Mouse (Mus musculus) kidney, embryonic 16.5 days (tissue): Measurements from ENCODE around the gene Gm13119. TPM values are rescaled to one million over a fixed set of nuclear protein-coding genes. Genes with fewer than 3 reads are reported as not detected.

Experiments used
- polyA plus RNA-seq: library from polyadenylated mRNA; unstranded; fragments of >200 nt; fragmentation: Nextera tagmentation; extraction: Ambion mirVana; gene quantifications from 2 replicates; pipeline ENCODE4 v1.2.1, GENCODE M21; 2015

Gene Gm13119
- polyA plus RNA-seq, 1 experiment from 2014 or later, result not detected

Other genes with a start within 250 kb of the Gm13119 start
- gene Oog3, start 195.3 kb upstream of the Gm13119 start, polyA plus RNA-seq, result not detected in 2 replicates
- not detected in 2 replicates for gene Oog2, start 167.2 kb upstream of the Gm13119 start, polyA plus RNA-seq
- not detected in 2 replicates for gene C87977, start 144.6 kb upstream of the Gm13119 start, polyA plus RNA-seq
- gene Pramel5, start 77.5 kb upstream of the Gm13119 start, polyA plus RNA-seq, result not detected in 2 replicates
- gene Gm13128, start 27.7 kb upstream of the Gm13119 start, polyA plus RNA-seq, result not detected in 2 replicates
- not detected in 2 replicates for gene Pramef20, start 20.0 kb downstream of the Gm13119 start, polyA plus RNA-seq
- gene Pramef12, start 50.5 kb downstream of the Gm13119 start, polyA plus RNA-seq, result 0.21 and 0.36 TPM in 2 replicates
- gene 1700012P22Rik, start 80.8 kb downstream of the Gm13119 start, polyA plus RNA-seq, result not detected in 2 replicates
- gene Gm9944, start 95.4 kb downstream of the Gm13119 start, polyA plus RNA-seq, result not detected in 2 replicates
- not detected in 2 replicates for gene Aadacl3, start 105.8 kb downstream of the Gm13119 start, polyA plus RNA-seq
- not detected in 2 replicates for gene 9430007A20Rik, start 161.9 kb downstream of the Gm13119 start, polyA plus RNA-seq
- not detected in 2 replicates for gene Gm13124, start 207.2 kb downstream of the Gm13119 start, polyA plus RNA-seq